Mouse (Mus musculus) hindlimb bud, embryonic 11.5 days (tissue): ENCODE measurements at regions not wholly inside any gene's neighbourhood (a gene's known extent, or its start where the extent isn't known, plus 50 kb on each side); places are given as distances from the start of the nearest gene placed in this dataset.
"Not testable (repeated sequence)": the region's sequence is repeated elsewhere in the genome, so short reads cannot be mapped to it uniquely, and the experiment has no call there.

Experiments
- DNase-seq: peaks from one replicate; pipeline ENCODE4 v3.0.0-alpha.2; 2012; ENCODE audit warnings: low read depth, low spot score; ENCODE audit errors: extremely low spot score

- no peak for DNase-seq
These were observed 55.2 kb downstream of the Rdh14 start for GRCm38 (mm10) chr12:10445738-10446137.

DNA sequence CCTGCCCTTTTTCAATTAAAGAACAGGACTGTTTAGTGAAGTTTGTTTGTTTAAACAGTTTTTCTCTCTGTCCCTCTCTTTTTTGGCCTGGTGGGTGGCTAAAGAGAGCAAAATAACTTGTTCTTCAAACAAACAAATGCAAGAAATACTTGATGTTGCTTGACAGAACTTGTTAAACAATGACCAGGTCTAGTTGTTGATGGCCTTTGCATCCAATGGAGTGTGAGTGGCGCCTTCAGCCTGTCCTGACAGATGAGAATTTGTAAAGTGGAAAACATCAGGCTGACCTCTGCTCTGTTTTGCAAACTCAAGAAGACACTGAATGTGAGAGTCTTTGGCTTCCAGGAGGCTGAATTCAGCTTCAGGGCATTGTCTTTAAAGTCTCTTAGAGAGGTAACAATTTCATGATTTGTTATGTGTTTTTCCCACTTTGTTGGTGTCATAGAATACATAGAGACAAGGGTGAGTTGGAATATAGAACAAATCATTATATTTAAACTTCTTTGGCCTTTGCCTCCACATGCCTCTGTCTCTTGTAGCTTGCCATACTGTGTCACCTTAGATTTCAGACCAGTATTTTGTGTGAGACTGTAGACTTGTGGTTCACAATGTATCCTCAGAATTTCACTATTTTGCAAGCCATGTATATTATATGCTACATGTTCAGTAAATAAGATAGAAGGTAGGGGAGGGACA lies 67.5 kb downstream of the Rdh14 start:
- DNase-seq = no peak

DNA sequence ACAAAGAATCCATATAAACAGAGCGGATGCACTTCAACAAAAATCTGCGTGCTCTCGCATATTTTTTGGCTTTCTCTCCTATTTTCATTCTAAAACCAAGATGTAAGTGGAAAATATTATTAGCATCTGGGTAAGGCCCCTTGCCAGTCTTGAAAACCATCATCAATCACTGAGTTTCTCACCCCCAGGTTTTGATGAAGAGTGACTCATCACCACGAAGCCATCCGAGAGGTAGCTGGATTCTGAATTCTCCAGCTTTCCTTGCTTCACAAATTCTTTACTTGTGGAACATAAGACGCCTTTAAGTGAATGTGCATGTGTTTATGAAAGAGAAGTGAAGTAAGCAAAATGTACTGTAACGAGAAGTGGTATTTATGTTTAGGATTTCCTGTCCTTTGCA lies 71.2 kb downstream of the Rdh14 start:
- DNase-seq = no peak

DNA sequence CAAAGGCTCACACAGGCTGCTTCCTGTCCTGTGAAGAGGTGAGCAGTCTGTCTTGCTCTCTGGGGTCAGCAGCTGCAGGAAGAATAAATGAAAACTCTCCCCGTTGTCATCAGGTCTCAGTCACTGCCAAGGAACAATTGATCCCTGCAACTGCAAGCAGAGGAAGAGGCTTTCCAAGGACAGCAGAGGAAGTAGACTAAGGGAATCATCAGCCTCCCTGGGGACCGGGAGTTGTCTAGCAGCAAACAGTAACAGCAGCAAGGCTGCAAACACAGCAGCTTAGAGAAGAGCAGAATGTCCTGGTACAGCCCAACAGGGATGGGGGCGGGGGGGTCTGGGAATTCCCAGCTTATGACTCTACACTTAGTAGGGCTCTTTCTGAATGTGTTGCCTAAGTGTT lies 72.4 kb downstream of the Rdh14 start:
- no peak for DNase-seq

DNA sequence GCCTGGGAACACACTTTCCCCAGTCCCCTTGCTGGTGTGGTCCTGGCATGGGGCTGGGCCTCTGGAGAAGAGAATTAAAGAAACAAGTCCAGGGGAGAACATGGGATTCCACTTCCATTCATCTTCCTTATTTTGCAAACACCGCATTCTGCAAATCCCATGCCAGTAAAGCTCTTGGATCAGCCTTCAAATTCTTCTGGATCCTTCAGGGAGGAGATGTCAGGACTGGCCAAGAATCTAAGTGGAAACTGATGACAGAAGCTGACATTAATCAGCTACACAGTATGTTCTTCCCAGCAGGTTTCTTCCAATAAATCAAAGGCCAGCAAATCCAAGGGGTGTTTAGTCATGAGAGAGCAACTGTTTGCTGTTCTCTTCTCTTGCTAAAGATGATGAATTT lies 83.4 kb downstream of the Rdh14 start:
- DNase-seq = no peak

GRCm38 (mm10) chr12:10480781-10481180 lies 90.2 kb downstream of the Rdh14 start:
- DNase-seq = no peak

DNA sequence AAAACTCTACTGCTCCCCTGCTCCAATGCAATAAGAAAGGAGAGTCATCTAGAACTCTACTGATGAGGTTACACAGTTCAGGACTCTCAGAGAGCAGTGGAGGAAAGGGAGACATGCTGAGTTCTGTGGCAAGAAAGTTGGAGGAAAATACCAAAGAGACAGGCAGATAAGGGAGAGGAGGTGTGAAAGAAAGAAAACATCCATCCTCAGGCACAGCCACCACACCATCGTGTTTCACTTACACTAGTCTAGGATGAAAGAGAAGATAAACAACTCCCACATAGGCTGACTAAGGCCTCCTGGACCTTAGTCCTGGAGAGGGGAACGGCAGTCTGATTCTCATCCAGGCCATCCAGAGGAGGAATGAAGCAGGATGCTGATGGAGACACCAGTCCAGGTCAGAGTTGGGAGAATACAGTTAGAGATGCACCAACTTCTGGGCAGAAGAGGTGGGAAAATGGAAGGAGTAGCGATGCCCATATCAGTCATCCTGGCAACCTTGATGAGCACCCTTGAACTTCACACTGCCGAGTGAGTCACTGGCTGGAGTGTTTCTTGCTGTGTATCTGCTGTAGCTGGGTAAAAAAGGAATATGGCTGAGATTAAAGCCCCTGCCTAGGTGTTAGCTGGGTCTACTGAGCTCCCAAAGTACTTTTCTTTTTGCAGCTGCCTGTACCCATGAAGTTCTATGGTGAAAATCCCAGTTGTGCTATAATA lies 91.9 kb downstream of the Rdh14 start:
- no peak for DNase-seq

- no peak for DNase-seq
These were observed 116.1 kb downstream of the Rdh14 start for GRCm38 (mm10) chr12:10506721-10507120.

GRCm38 (mm10) chr12:10513526-10513925 lies 123.0 kb downstream of the Rdh14 start:
- DNase-seq = no peak

DNA sequence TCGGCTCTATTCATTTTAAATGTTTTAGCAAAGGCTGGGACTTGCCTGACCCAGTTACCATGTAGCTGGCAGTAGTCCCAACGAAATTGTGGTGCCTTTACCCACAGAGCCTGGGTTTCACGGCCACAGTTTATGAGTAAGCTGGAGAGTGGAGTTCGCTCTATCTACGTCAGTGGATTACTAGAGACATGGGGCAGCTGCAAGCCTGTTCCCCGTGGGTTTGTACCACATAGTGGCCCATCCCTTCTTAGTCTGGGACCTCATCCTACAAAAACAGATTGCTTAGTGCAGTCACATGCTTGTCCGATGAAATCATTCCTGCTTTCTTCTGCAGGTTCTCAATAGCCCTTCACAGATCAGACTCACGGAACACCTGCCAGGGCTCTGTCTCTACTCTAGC lies 123.7 kb downstream of the Rdh14 start:
- no peak for DNase-seq

DNA sequence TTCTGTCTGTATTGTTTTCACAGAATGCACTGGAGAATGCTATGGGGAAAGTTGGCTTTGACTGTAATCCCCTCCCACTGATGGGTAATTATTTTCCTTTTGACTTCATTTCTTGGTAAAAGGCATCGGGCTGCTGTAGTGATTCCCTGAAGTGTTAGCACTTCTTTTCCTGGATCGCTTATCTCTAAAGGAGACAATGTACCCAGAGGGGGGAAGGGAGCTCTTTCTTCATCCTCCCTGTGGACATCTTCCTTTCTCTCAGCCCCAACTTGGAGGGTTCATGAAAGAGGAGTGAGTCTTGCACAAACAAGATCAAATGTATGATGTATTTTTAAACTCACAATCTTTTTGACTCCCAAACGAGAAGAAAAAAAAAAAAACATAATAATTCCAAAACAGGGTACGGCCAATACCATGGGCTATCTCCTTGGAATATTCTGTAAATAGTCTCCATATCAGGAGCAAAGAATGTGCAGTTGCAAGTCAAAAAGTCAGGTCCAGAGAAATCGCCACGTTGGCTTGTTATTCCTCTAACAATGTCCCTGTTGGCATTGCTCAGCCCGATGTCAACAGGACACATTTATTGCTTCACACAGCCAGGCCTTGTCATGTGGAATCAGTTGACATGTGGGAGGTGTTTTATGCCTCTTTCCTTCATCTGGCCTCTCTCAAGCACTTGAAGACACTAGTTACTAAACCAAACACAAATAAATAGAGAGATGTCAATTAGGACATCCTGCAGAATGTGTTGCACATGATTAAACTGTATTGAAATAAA lies 134.1 kb downstream of the Rdh14 start:
- DNase-seq = no peak

DNA sequence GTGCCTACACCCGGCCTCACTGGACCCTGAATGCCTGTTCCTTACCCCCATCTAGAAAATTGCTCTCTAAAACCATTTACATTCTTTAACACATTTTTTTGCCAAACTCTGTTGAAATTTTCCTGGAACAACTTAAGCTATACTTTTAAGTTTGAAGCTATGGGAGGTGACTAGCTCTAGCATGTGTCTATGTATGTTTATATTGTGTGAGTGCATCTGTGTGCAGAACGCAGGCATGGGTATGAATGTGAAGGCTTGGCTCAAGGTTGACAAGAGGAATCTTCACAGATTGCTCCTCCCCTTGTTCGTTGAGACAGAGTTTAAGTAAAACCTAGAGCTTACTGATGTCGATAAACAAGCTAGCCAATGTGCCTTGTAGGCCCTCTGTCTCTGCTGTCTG lies 135.4 kb downstream of the Rdh14 start:
- DNase-seq = no peak

GRCm38 (mm10) chr12:10529077-10529476 lies 138.5 kb downstream of the Rdh14 start:
- DNase-seq = no peak

DNA sequence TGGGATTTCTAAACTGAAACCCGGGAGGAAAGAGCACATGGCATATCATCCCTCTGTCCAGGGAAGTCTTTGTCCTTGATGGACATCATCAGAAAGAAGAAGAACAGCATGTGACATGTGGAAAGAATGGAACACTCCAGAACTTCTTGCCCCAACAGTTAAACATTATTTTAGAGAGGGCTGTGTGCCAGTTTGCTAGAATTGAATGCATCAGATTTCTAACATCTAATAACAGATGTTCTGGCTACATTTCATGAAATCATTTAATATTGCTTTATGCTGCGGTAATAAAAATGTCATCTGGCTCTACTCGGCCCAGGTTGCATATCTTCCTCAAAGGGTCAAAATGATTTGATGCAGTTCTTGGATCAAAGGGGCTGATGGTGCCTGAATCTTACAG lies 140.4 kb downstream of the Rdh14 start:
- no peak for DNase-seq

DNA sequence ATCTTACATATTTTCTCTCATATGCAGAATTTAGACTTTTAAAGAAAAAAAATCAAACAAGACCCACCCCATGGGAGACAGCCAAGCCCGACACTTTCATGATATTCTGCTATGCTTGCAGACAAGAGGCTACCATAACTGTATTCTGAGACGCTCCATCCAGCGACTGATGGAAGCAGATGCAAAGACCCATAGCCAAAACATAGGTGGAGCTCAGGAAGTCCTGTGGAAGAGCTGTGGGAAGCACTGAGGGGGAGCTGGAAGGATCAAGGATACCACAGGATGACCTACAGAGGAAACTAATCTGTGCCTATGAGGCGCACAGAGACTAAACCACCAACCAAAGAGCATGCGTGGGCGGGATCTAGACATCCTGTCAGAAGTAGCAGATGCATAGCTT lies 143.4 kb downstream of the Rdh14 start:
- DNase-seq = no peak

GRCm38 (mm10) chr12:10536239-10536638 lies 145.7 kb downstream of the Rdh14 start:
- no peak for DNase-seq

- peak; percentile 67 for DNase-seq
These were observed 146.5 kb downstream of the Rdh14 start for GRCm38 (mm10) chr12:10537069-10537468.

GRCm38 (mm10) chr12:10549481-10550201 lies 159.1 kb downstream of the Rdh14 start:
- DNase-seq = no peak

GRCm38 (mm10) chr12:10554701-10555100 lies 164.1 kb downstream of the Rdh14 start:
- DNase-seq = not testable (repeated sequence)

- no peak for DNase-seq
These were observed 172.4 kb downstream of the Rdh14 start for GRCm38 (mm10) chr12:10562966-10563365.

GRCm38 (mm10) chr12:10567881-10568280 lies 177.3 kb downstream of the Rdh14 start:
- DNase-seq = no peak
